Mouse (Mus musculus) testis, adult 2 months (tissue): Measurements from ENCODE around the gene Tbc1d25.

Experiments used
- CTCF ChIP-seq: fragments of 200-500 bp; IDR thresholded peaks from 2 replicates; pipeline ENCODE4 v1.5.1; 2012; ENCODE audit warnings: low read depth, mild to moderate bottlenecking, inconsistent platforms, low read length, moderate library complexity; ENCODE audit not compliant: control insufficient read depth, insufficient read depth, insufficient replicate concordance
- POLR2A ChIP-seq: fragments of 200-500 bp; IDR thresholded peaks from 2 replicates; pipeline ENCODE4 v1.6.1; 2012; ENCODE audit warnings: low read depth, mild to moderate bottlenecking, inconsistent platforms, low read length, moderate library complexity; ENCODE audit not compliant: control insufficient read depth

DNA sequence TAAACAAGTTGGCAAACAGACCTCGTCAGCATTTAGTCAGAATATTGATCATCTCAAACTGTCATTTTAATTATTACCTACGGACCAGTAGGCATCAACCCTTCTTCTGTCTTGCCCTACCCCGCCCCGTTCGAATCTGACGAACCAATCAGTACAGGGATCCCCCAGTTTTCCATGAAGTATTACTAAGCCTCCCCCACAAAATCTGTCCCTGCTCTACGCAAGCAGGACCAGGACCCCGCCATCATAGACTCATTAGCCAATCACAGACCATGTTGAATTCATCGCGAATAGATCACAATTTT is 17.4 kb upstream of the Tbc1d25 start, which contains the start of gene Ebp:
- TF ChIP-seq POLR2A (no peak), CTCF (no peak)
